Mouse (Mus musculus): ENCODE results near the gene Erbb4. TPM values are rescaled to one million over a fixed set of nuclear protein-coding genes. Genes with fewer than 3 reads are reported as not detected.

The Erbb4 gene
- polyA plus RNA-seq, 1 experiment from 2014 or later = 22.3 TPM

- WGBS = 85% methylated on average over 4 of the region's 4 CpGs
- H3K9me3 ChIP-seq (ENCODE audit: control insufficient read depth, low read length) = no peaks in the 10 kb centered on the region
- H3K4me2 ChIP-seq (ENCODE audit: low read length) = no peak overlapping the region
- H3K4me1 ChIP-seq (ENCODE audit: control insufficient read depth, insufficient read depth, low read length) = no peaks in the 10 kb centered on the region
- H3K27me3 ChIP-seq (ENCODE audit: control insufficient read depth, insufficient read depth, low read length) = no peaks in the 10 kb centered on the region
- no peak for DNase-seq
- no peak overlapping the region for H3K4me3 ChIP-seq (replicated peaks; ENCODE audit: low read depth, low read length)
- no peak overlapping the region for H3K9ac ChIP-seq (replicated peaks; ENCODE audit: low read length)
- H3K36me3 ChIP-seq (ENCODE audit: control insufficient read depth, insufficient read depth, low read length) = no peaks in the 10 kb centered on the region
- H3K27ac ChIP-seq (replicated peaks; ENCODE audit: low read depth, low read length) = no peak overlapping the region
- ATAC-seq (ENCODE audit: low FRiP score, low TSS enrichment) = no peak
Observed at GRCm38 (mm10) chr1:68859480-68859879, 248.4 kb downstream of the Erbb4 start.

GRCm38 (mm10) chr1:68839352-68839751 lies 268.5 kb downstream of the Erbb4 start:
- Histone ChIP-seq H3K27ac (replicated peaks; ENCODE audit: low read depth, low read length) (no peak overlapping the region), H3K9me3 (ENCODE audit: control insufficient read depth, low read length) (no peaks in the 10 kb centered on the region), H3K9ac (replicated peaks; ENCODE audit: low read length) (no peak overlapping the region), H3K36me3 (ENCODE audit: control insufficient read depth, insufficient read depth, low read length) (no peaks in the 10 kb centered on the region), H3K27me3 (ENCODE audit: control insufficient read depth, insufficient read depth, low read length) (no peaks in the 10 kb centered on the region), H3K4me1 (ENCODE audit: control insufficient read depth, insufficient read depth, low read length) (no peaks in the 10 kb centered on the region), H3K4me2 (ENCODE audit: low read length) (no peak overlapping the region), H3K4me3 (replicated peaks; ENCODE audit: low read depth, low read length) (no peak overlapping the region)
- DNase-seq = peak; percentile 35
- no peak for ATAC-seq (ENCODE audit: low FRiP score, low TSS enrichment)
- 59% methylated on average over 4 of the region's 4 CpGs for whole genome bisulfite sequencing

GRCm38 (mm10) chr1:68834686-68835085 lies 273.2 kb downstream of the Erbb4 start:
- no peak overlapping the region for H3K27ac ChIP-seq (replicated peaks; ENCODE audit: low read depth, low read length)
- DNase-seq = no peak
- no peak for ATAC-seq (ENCODE audit: low FRiP score, low TSS enrichment)
- no peaks in the 10 kb centered on the region for H3K27me3 ChIP-seq (ENCODE audit: control insufficient read depth, insufficient read depth, low read length)
- H3K4me2 ChIP-seq (ENCODE audit: low read length) = no peak overlapping the region
- no peaks in the 10 kb centered on the region for H3K36me3 ChIP-seq (ENCODE audit: control insufficient read depth, insufficient read depth, low read length)
- H3K9me3 ChIP-seq (ENCODE audit: control insufficient read depth, low read length) = no peaks in the 10 kb centered on the region
- 74% methylated on average over 3 of the region's 3 CpGs for WGBS
- no peak overlapping the region for H3K4me3 ChIP-seq (replicated peaks; ENCODE audit: low read depth, low read length)
- H3K4me1 ChIP-seq (ENCODE audit: control insufficient read depth, insufficient read depth, low read length) = peaks cover 9% of the 10 kb centered on the region
- no peak overlapping the region for H3K9ac ChIP-seq (replicated peaks; ENCODE audit: low read length)

- Histone ChIP-seq H3K9me3 (ENCODE audit: control insufficient read depth, low read length) (no peaks in the 10 kb centered on the region), H3K36me3 (ENCODE audit: control insufficient read depth, insufficient read depth, low read length) (no peaks in the 10 kb centered on the region), H3K27me3 (ENCODE audit: control insufficient read depth, insufficient read depth, low read length) (no peaks in the 10 kb centered on the region), H3K27ac (replicated peaks; ENCODE audit: low read depth, low read length) (no peak overlapping the region; the same call in 1 of the 2 replicates), H3K4me3 (replicated peaks; ENCODE audit: low read depth, low read length) (no peak overlapping the region), H3K4me2 (ENCODE audit: low read length) (no peak overlapping the region), H3K4me1 (ENCODE audit: control insufficient read depth, insufficient read depth, low read length) (peaks cover 9% of the 10 kb centered on the region), H3K9ac (replicated peaks; ENCODE audit: low read length) (no peak overlapping the region)
- DNase-seq (peak; percentile 41), ATAC-seq (ENCODE audit: low FRiP score, low TSS enrichment) (no peak)
Observed at GRCm38 (mm10) chr1:68832101-68832500, 275.8 kb downstream of the Erbb4 start.

GRCm38 (mm10) chr1:68831575-68831974 lies 276.3 kb downstream of the Erbb4 start:
- ATAC-seq (ENCODE audit: low FRiP score, low TSS enrichment) = no peak
- peak; percentile 49 for DNase-seq
- no peak overlapping the region; the same call in 1 of the 2 replicates for H3K27ac ChIP-seq (replicated peaks; ENCODE audit: low read depth, low read length)

GRCm38 (mm10) chr1:68830501-68831239 lies 277.2 kb downstream of the Erbb4 start:
- H3K36me3 ChIP-seq (ENCODE audit: control insufficient read depth, insufficient read depth, low read length) = no peaks in the 10 kb centered on the region
- 68% methylated on average over 2 of the region's 2 CpGs for WGBS
- H3K4me1 ChIP-seq (ENCODE audit: control insufficient read depth, insufficient read depth, low read length) = peaks cover 9% of the 10 kb centered on the region
- no peaks in the 10 kb centered on the region for H3K27me3 ChIP-seq (ENCODE audit: control insufficient read depth, insufficient read depth, low read length)
- H3K9me3 ChIP-seq (ENCODE audit: control insufficient read depth, low read length) = no peaks in the 10 kb centered on the region
- H3K9ac ChIP-seq (replicated peaks; ENCODE audit: low read length) = no peak overlapping the region
- DNase-seq (peak; percentile 32), ATAC-seq (ENCODE audit: low FRiP score, low TSS enrichment) (no peak; the same call in 1 of the 2 replicates)
- H3K4me3 ChIP-seq (replicated peaks; ENCODE audit: low read depth, low read length) = no peak overlapping the region
- H3K27ac ChIP-seq (replicated peaks; ENCODE audit: low read depth, low read length) = no peak overlapping the region
- H3K4me2 ChIP-seq (ENCODE audit: low read length) = no peak overlapping the region

More at GRCm38 (mm10) chr1:68831575-68831974, 276.3 kb downstream of the Erbb4 start:
- Histone ChIP-seq H3K4me3 (replicated peaks; ENCODE audit: low read depth, low read length) (no peak overlapping the region), H3K4me2 (ENCODE audit: low read length) (no peak overlapping the region), H3K36me3 (ENCODE audit: control insufficient read depth, insufficient read depth, low read length) (no peaks in the 10 kb centered on the region), H3K4me1 (ENCODE audit: control insufficient read depth, insufficient read depth, low read length) (peaks cover 9% of the 10 kb centered on the region), H3K9ac (replicated peaks; ENCODE audit: low read length) (no peak overlapping the region), H3K9me3 (ENCODE audit: control insufficient read depth, low read length) (no peaks in the 10 kb centered on the region), H3K27me3 (ENCODE audit: control insufficient read depth, insufficient read depth, low read length) (no peaks in the 10 kb centered on the region)
- 15% methylated on average over 1 of the region's 1 CpGs for WGBS

- ATAC-seq (ENCODE audit: low FRiP score, low TSS enrichment) (no peak), DNase-seq (no peak)
- H3K4me3 ChIP-seq (replicated peaks; ENCODE audit: low read depth, low read length) = no peak overlapping the region
- H3K36me3 ChIP-seq (ENCODE audit: control insufficient read depth, insufficient read depth, low read length) = no peaks in the 10 kb centered on the region
- H3K4me2 ChIP-seq (ENCODE audit: low read length) = no peak overlapping the region
- H3K27ac ChIP-seq (replicated peaks; ENCODE audit: low read depth, low read length) = no peak overlapping the region
- no peaks in the 10 kb centered on the region for H3K9me3 ChIP-seq (ENCODE audit: control insufficient read depth, low read length)
- 42% methylated on average over 2 of the region's 2 CpGs for WGBS
- no peaks in the 10 kb centered on the region for H3K4me1 ChIP-seq (ENCODE audit: control insufficient read depth, insufficient read depth, low read length)
- H3K27me3 ChIP-seq (ENCODE audit: control insufficient read depth, insufficient read depth, low read length) = no peaks in the 10 kb centered on the region
- no peak overlapping the region for H3K9ac ChIP-seq (replicated peaks; ENCODE audit: low read length)
Observed at GRCm38 (mm10) chr1:68823116-68823644, 284.7 kb downstream of the Erbb4 start.

- ATAC-seq (ENCODE audit: low FRiP score, low TSS enrichment) (no peak), DNase-seq (no peak)
- Histone ChIP-seq H3K27ac (replicated peaks; ENCODE audit: low read depth, low read length) (no peak overlapping the region), H3K9ac (replicated peaks; ENCODE audit: low read length) (no peak overlapping the region), H3K9me3 (ENCODE audit: control insufficient read depth, low read length) (no peaks in the 10 kb centered on the region), H3K36me3 (ENCODE audit: control insufficient read depth, insufficient read depth, low read length) (no peaks in the 10 kb centered on the region), H3K4me2 (ENCODE audit: low read length) (no peak overlapping the region), H3K27me3 (ENCODE audit: control insufficient read depth, insufficient read depth, low read length) (no peaks in the 10 kb centered on the region), H3K4me1 (ENCODE audit: control insufficient read depth, insufficient read depth, low read length) (no peaks in the 10 kb centered on the region), H3K4me3 (replicated peaks; ENCODE audit: low read depth, low read length) (no peak overlapping the region)
- 69% methylated on average over 2 of the region's 2 CpGs for WGBS
Observed at GRCm38 (mm10) chr1:68806711-68807110, 301.1 kb downstream of the Erbb4 start.

Data from midbrain, embryonic 14.5 days (tissue).